Mouse (Mus musculus) heart, postnatal 0 days (tissue): ENCODE results near the gene Aes.

Experiments used
- CTCF ChIP-seq: IDR thresholded peaks from 2 replicates; pipeline ENCODE4 v1.5.1; 2016; ENCODE audit warnings: antibody characterized with exemption, control low read depth, low read depth
- EP300 ChIP-seq: IDR thresholded peaks from 2 replicates; pipeline ENCODE4 v1.6.1; 2016; ENCODE audit warnings: antibody characterized with exemption, low read depth

DNA sequence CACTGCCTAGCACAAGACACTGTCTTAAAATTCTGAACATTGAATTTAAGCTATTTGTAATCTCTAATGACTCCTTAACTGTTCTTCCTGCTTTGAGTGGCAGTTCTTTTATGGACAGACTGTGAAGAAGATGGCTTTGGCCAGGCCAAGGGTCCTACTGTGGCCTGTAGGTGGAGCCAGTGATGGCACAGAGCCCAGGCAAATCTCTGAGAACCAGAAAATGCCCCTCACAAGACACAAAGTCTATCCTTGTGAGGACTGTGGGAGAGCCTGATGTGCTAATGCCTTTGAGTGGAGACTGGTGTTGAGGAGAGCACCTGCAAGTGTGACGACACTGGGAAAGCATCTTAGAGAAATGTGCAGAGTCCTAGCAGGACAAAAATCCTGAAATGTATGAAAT, 49.0 kb downstream of the Aes start:
- TF ChIP-seq EP300, result no peak
- TF ChIP-seq CTCF, result peak; percentile 28; the same call in 1 of the 2 replicates
